Mouse (Mus musculus) adrenal gland, adult (tissue): ENCODE data around the gene Nelfcd.

Experiments used
- DNase-seq, 2 experiments: peaks; one replicate each; pipeline ENCODE4 v3.0.0; 2022 to 2023; ENCODE audit warnings: low spot score in 1 of 2; ENCODE audit not compliant: inconsistent age in 2 of 2

Gene Nelfcd

GRCm38 (mm10) chr2:174415731-174416310 lies at the start of gene Nelfcd:
Gene Nelfcd, plus strand, starts transcription at chr2:174415804.
- peak; percentile 96 to 98 for DNase-seq

- DNase-seq: no peak
Observed at GRCm38 (mm10) chr2:174366571-174366970, 49.0 kb upstream of the Nelfcd start.

- no peak for DNase-seq
Observed at GRCm38 (mm10) chr2:174381021-174381420, 34.6 kb upstream of the Nelfcd start.

- peak in 1 of 2 experiments; percentile 62 for DNase-seq
Observed at GRCm38 (mm10) chr2:174391936-174392335, 23.7 kb upstream of the Nelfcd start.

- no peak for DNase-seq
Observed at GRCm38 (mm10) chr2:174392554-174392953, 23.1 kb upstream of the Nelfcd start.

GRCm38 (mm10) chr2:174393383-174393782 lies 22.2 kb upstream of the Nelfcd start:
- peak; percentile 77 to 89 for DNase-seq

- DNase-seq: no peak
Observed at GRCm38 (mm10) chr2:174396643-174397042, 19.0 kb upstream of the Nelfcd start.

- no peak for DNase-seq
Observed at GRCm38 (mm10) chr2:174397065-174397464, 18.5 kb upstream of the Nelfcd start.

- no peak for DNase-seq
Observed at GRCm38 (mm10) chr2:174397881-174398280, 17.7 kb upstream of the Nelfcd start.

- DNase-seq: peak in 1 of 2 experiments; percentile 23
Observed at GRCm38 (mm10) chr2:174400396-174400795, 15.2 kb upstream of the Nelfcd start.

- no peak for DNase-seq
Observed at GRCm38 (mm10) chr2:174410222-174410621, 5.4 kb upstream of the Nelfcd start.

GRCm38 (mm10) chr2:174413127-174413526 lies 2.5 kb upstream of the Nelfcd start:
- DNase-seq: no peak

- DNase-seq: no peak
Observed at GRCm38 (mm10) chr2:174415001-174415730, 438 bp upstream of the Nelfcd start.

- DNase-seq: no peak
Observed at GRCm38 (mm10) chr2:174421107-174421506, 5.5 kb downstream of the Nelfcd start.

GRCm38 (mm10) chr2:174424301-174425085 lies 8.9 kb downstream of the Nelfcd start:
- DNase-seq: no peak

- DNase-seq: no peak
Observed at GRCm38 (mm10) chr2:174426856-174427255, 11.3 kb downstream of the Nelfcd start.

GRCm38 (mm10) chr2:174428076-174428835 lies 12.7 kb downstream of the Nelfcd start:
- DNase-seq: no peak

GRCm38 (mm10) chr2:174428996-174429591 lies 13.5 kb downstream of the Nelfcd start:
- no peak for DNase-seq

GRCm38 (mm10) chr2:174434943-174435342 lies 19.3 kb downstream of the Nelfcd start:
- no peak for DNase-seq

GRCm38 (mm10) chr2:174436076-174436701 lies 20.6 kb downstream of the Nelfcd start:
- peak in 1 of 2 experiments; percentile 51 for DNase-seq
